Mouse (Mus musculus) heart, embryonic 11.5 days (tissue): Measurements from ENCODE around the gene Hcn2. TPM values are rescaled to one million over a fixed set of nuclear protein-coding genes. Genes with fewer than 3 reads are reported as not detected.

Experiments used
- ATAC-seq: fragments of 200-750 bp; cut with Nextera tagmentation; replicated peaks from 2 replicates; pipeline ENCODE4 v1.8.0; 2017; ENCODE audit warnings: moderate library complexity; ENCODE audit not compliant: insufficient number of reproducible peaks, low FRiP score, low TSS enrichment
- H3K27ac ChIP-seq: fragments of 300-500 bp; sonication (generic); 2 replicates; pipeline ENCODE4 v1.5.1; 2014; ENCODE audit warnings: mild to moderate bottlenecking, low read depth, low read length
- H3K27me3 ChIP-seq: fragments of 300-500 bp; sonication (generic); 2 replicates; pipeline ENCODE4 v1.6.1; 2014; ENCODE audit warnings: mild to moderate bottlenecking, low read length, mixed read lengths; ENCODE audit not compliant: control insufficient read depth, insufficient read depth
- H3K36me3 ChIP-seq: fragments of 300-500 bp; sonication (generic); 2 replicates; pipeline ENCODE4 v1.6.1; 2014; ENCODE audit warnings: mild to moderate bottlenecking, low read length, moderate library complexity, mixed read lengths; ENCODE audit not compliant: control insufficient read depth, insufficient read depth
- H3K4me1 ChIP-seq: fragments of 300-500 bp; sonication (generic); 2 replicates; pipeline ENCODE4 v1.6.1; 2014; ENCODE audit warnings: low read length; ENCODE audit not compliant: control insufficient read depth, insufficient read depth
- H3K4me2 ChIP-seq: fragments of 300-500 bp; sonication (generic); 2 replicates; pipeline ENCODE4 v1.6.1; 2014; ENCODE audit warnings: mild to moderate bottlenecking, moderate library complexity
- H3K4me3 ChIP-seq: fragments of 300-500 bp; sonication (generic); 2 replicates; pipeline ENCODE4 v1.5.1; 2014; ENCODE audit warnings: low read depth, low read length
- H3K9ac ChIP-seq: fragments of 300-500 bp; sonication (generic); 2 replicates; pipeline ENCODE4 v1.6.1; 2014; ENCODE audit warnings: mild to moderate bottlenecking, low read depth, low read length, moderate library complexity
- H3K9me3 ChIP-seq: fragments of 300-500 bp; sonication (generic); replicated peaks from 2 replicates; pipeline ENCODE4 v1.6.1; 2016; ENCODE audit warnings: low read length; ENCODE audit not compliant: control insufficient read depth
- WGBS: fragments of 180-500 bp; shearing (Covaris S2); extraction: QIAGEN DNeasy Blood & Tissue Kit; methylation state at CpG from one replicate; pipeline ENCODE4 v1.1.7; 2014; ENCODE audit not compliant: insufficient replicate concordance; 5-methylcytosine and 5-hydroxymethylcytosine counted together
- polyA plus RNA-seq: library from polyadenylated mRNA; unstranded; fragments of >200 nt; fragmentation: Nextera tagmentation; extraction: Ambion mirVana; gene quantifications from 2 replicates; pipeline ENCODE4 v1.2.1, GENCODE M21; 2014

Hcn2 gene
- polyA plus RNA-seq, 1 experiment from 2014 or later: 0.13 TPM

- peaks cover 3% of the 10 kb centered on the region; the same call in 1 of the 2 replicates for H3K36me3 ChIP-seq
- WGBS: 77% methylated on average over 10 of the region's 10 CpGs
- peak overlapping the region; percentile 67; the same call in 1 of the 2 replicates for H3K9ac ChIP-seq
- H3K4me3 ChIP-seq: peak overlapping the region; percentile 91
- no peaks in the 10 kb centered on the region for H3K9me3 ChIP-seq
- H3K27ac ChIP-seq: no peak overlapping the region
- no peak for ATAC-seq
- H3K27me3 ChIP-seq: no peaks in the 10 kb centered on the region
- H3K4me2 ChIP-seq: peak overlapping the region; percentile 65
- H3K4me1 ChIP-seq: peaks cover 48% of the 10 kb centered on the region
Measured at GRCm38 (mm10) chr10:79703541-79703940, 12.9 kb upstream of the Hcn2 start.

GRCm38 (mm10) chr10:79704065-79704969 lies 12.1 kb upstream of the Hcn2 start, which contains the start of gene Bsg:
Bsg (plus strand) TSS chr10:79704491.
- peak within 1 kb of the TSS; percentile 99 for H3K9ac ChIP-seq
- H3K36me3 ChIP-seq: peaks cover 3% of the 10 kb centered on the region
- under 1% methylated on average over 64 of the region's 65 CpGs for WGBS
- ATAC-seq: peak; percentile 92
- no peaks in the 10 kb centered on the region for H3K27me3 ChIP-seq
- H3K4me3 ChIP-seq: peak within 1 kb of the TSS; percentile 91
- H3K27ac ChIP-seq: peak within 1 kb of the TSS; percentile 93
- no peaks in the 10 kb centered on the region for H3K9me3 ChIP-seq
- peak within 1 kb of the TSS; percentile 79 for H3K4me2 ChIP-seq
- H3K4me1 ChIP-seq: peaks cover 56% of the 10 kb centered on the region

- WGBS: 4% methylated on average over 10 of the region's 10 CpGs
- no peak for ATAC-seq
- peak overlapping the region; percentile 93; the same call in 1 of the 2 replicates for H3K27ac ChIP-seq
- H3K4me1 ChIP-seq: peaks cover 62% of the 10 kb centered on the region
- no peaks in the 10 kb centered on the region for H3K9me3 ChIP-seq
- peak overlapping the region; percentile 91 for H3K4me3 ChIP-seq
- H3K27me3 ChIP-seq: no peaks in the 10 kb centered on the region
- peak overlapping the region; percentile 99 for H3K9ac ChIP-seq
- H3K4me2 ChIP-seq: peak overlapping the region; percentile 79
- H3K36me3 ChIP-seq: peaks cover 8% of the 10 kb centered on the region
Measured at GRCm38 (mm10) chr10:79704970-79705360, 11.5 kb upstream of the Hcn2 start.

DNA sequence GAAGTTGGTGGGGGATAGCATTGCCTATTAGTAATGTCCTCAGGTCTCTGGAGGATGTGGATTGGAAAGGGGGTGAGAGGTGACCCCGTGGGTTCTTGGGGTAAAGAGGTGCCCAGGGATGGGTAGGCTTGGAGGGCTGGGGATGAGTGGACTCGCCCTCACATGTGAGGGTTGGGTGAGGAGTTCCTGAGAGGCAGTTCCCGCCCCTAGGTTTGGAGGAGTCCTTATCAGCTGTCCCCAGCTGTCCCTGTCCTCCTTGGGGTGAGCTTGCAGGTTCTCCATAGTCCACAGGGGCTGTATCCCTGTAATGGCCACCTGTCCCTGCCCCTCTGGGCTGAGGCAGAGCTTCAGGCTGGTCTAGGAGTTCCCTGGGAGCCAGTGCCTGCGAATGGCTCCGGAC lies 10.5 kb upstream of the Hcn2 start:
- no peaks in the 10 kb centered on the region for H3K9me3 ChIP-seq
- ATAC-seq: peak; percentile 60; the same call in 1 of the 2 replicates
- H3K4me3 ChIP-seq: peak overlapping the region; percentile 91
- WGBS: 50% methylated on average over 5 of the region's 5 CpGs
- H3K36me3 ChIP-seq: peaks cover 18% of the 10 kb centered on the region
- peaks cover 61% of the 10 kb centered on the region for H3K4me1 ChIP-seq
- peak overlapping the region; percentile 79 for H3K4me2 ChIP-seq
- peak overlapping the region; percentile 99 for H3K9ac ChIP-seq
- H3K27ac ChIP-seq: peak overlapping the region; percentile 93
- no peaks in the 10 kb centered on the region for H3K27me3 ChIP-seq

GRCm38 (mm10) chr10:79706406-79707094 lies 9.9 kb upstream of the Hcn2 start:
- Histone ChIP-seq H3K36me3 (peaks cover 24% of the 10 kb centered on the region), H3K9ac (peak overlapping the region; percentile 99), H3K9me3 (no peaks in the 10 kb centered on the region), H3K27ac (peak overlapping the region; percentile 74), H3K4me1 (peaks cover 55% of the 10 kb centered on the region), H3K4me3 (peak overlapping the region; percentile 91), H3K4me2 (peak overlapping the region; percentile 79), H3K27me3 (no peaks in the 10 kb centered on the region)
- 65% methylated on average over 5 of the region's 5 CpGs for whole genome bisulfite sequencing
- ATAC-seq: no peak

DNA sequence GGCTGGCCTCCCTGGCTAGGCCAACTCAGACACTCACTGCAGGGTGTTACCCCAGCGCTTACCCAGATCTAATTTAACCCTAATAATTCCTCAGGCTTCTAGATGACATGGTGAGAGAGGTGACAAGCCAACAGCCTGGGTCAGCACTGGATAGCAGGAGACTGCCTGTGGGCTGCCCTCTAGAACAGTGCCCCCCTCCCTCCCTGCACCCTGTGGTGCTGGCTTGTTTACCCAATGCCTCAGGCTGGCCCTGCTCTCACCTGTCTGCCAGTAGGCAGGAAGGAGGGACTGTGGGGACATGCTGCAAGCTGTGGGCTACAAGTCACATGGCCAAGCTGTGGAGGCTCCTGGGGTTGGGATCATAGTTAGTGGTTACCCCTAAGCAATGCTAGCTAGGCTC lies 9.3 kb upstream of the Hcn2 start:
- 63% methylated on average over 1 of the region's 1 CpGs for WGBS
- no peak for ATAC-seq
- no peaks in the 10 kb centered on the region for H3K27me3 ChIP-seq
- peaks cover 54% of the 10 kb centered on the region for H3K4me1 ChIP-seq
- peak overlapping the region; percentile 91; the same call in 1 of the 2 replicates for H3K4me3 ChIP-seq
- H3K9me3 ChIP-seq: no peaks in the 10 kb centered on the region
- no peak overlapping the region for H3K9ac ChIP-seq
- peaks cover 29% of the 10 kb centered on the region for H3K36me3 ChIP-seq
- peak overlapping the region; percentile 79 for H3K4me2 ChIP-seq
- peak overlapping the region; percentile 7; the same call in 1 of the 2 replicates for H3K27ac ChIP-seq

DNA sequence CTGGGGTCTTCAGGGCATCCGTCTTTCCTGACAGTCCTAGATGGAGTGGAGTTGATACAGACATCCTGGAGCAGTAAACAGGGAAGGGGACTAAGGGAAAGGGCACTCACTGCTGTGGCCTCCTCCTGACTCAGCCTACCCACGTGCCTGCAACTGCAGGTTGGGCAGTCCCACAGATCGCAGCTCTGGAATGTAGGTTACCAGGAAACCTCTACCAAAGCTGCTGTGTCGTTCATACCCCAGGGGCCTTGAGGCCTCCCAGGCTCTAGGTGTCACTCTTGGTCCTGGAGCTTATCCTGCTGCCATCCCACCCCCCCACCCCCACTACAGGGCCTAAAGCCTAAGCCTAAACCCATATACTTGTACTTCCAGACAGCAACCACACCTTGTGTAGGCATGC lies 8.7 kb upstream of the Hcn2 start:
- no peaks in the 10 kb centered on the region for H3K9me3 ChIP-seq
- H3K27ac ChIP-seq: no peak overlapping the region
- ATAC-seq: no peak
- peak overlapping the region; percentile 79 for H3K4me2 ChIP-seq
- no peaks in the 10 kb centered on the region for H3K27me3 ChIP-seq
- no peak overlapping the region for H3K4me3 ChIP-seq
- peaks cover 57% of the 10 kb centered on the region for H3K4me1 ChIP-seq
- H3K9ac ChIP-seq: 0 out of 2 replicates have a peak overlapping the region, but pooled peaks have one; percentile 3
- 50% methylated on average over 4 of the region's 4 CpGs for WGBS
- peaks cover 29% of the 10 kb centered on the region for H3K36me3 ChIP-seq

DNA sequence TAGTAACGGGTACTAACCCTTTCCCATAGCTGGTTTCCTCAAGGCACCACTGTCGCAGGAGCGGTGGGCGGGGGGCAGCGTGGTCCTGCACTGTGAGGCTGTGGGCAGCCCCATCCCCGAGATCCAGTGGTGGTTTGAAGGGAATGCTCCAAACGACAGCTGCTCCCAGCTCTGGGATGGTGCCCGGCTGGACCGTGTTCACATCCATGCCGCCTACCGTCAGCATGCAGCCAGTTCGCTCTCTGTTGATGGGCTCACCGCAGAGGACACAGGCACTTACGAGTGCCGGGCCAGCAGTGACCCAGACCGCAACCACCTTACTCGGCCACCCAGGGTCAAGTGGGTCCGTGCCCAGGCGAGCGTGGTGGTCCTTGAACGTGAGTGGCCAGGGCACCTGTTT lies 7.8 kb upstream of the Hcn2 start:
- Histone ChIP-seq H3K9me3 (no peaks in the 10 kb centered on the region), H3K9ac (0 out of 2 replicates have a peak overlapping the region, but pooled peaks have one; percentile 39), H3K27ac (peak overlapping the region; percentile 66), H3K27me3 (no peaks in the 10 kb centered on the region), H3K4me3 (peak overlapping the region; percentile 14; the same call in 1 of the 2 replicates), H3K4me1 (peaks cover 57% of the 10 kb centered on the region), H3K36me3 (peaks cover 29% of the 10 kb centered on the region), H3K4me2 (peak overlapping the region; percentile 50)
- 81% methylated on average over 21 of the region's 21 CpGs for WGBS
- ATAC-seq: no peak
